9 mouse cellular contexts compared by ENCODE assay signal in the genomic region with DNA sequence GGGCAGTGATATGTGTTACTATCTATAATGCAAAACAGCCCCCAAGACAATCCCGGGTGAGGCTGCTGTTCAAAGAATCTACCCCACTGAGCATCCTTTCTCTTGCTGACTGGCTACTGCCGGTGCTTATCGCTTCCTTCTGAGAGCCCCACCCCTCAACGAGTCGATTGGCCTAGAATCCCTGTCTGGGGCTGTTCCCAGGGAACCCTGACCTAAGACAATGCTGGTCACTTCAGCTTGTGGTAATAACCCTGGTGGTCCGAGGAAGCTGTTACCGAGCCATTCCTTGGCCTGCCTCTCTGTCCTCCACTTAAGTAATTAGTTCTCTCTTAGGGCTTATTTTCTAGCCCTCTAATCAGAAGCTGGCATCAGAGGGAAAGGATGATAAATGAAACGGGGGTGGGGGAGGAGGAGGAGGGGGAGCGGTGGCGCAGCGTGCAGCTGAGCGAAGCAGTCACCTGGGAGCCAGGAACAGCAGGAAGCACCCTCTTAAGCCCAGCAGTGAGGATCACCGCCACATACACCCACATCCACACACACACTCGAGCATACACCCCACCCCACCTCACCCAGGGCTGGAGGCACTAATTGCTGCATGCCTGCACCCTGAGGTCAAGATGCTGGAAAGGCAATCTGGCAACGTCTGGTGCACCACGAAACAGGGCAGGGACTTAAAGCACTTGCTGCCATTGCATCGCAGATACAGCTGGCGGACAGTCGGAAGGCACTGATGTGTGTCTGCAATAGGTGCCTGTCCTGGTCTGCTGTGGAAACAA.
DNase-seq lines count a peak whose midpoint lies in the region; ATAC-seq lines count a peak whose summit lies in the region.
"Had no signal": no experiment of that assay in that cellular context is flagged by ENCODE, and none has a peak within 500 bp of the region (broad histone marks: within the 10 kb centered on the region; RNA-seq: fewer than 3 reads in every experiment).

No protein-coding gene starts in this region.

- WGBS in heart, embryonic 11.5 days (ENCODE audit: insufficient replicate concordance) = 9% methylated on average over 17 of the region's 19 CpGs
- 13% methylated on average over 19 of the region's 19 CpGs for whole genome bisulfite sequencing in intestine, embryonic 16.5 days
- 13% methylated on average over 19 of the region's 19 CpGs for whole genome bisulfite sequencing in stomach, embryonic 14.5 days

- no peak for DNase-seq in heart, adult 11 months
- peak; percentile 7 to 33 for DNase-seq in thymus, postnatal 36 days
- DNase-seq in thymus, postnatal 10 days (ENCODE audit: low spot score in 2 of 2) = no peak
- no peak for DNase-seq in gastrocnemius, postnatal 25 days

- H3K4me1 ChIP-seq in heart, embryonic 11.5 days (ENCODE audit: control insufficient read depth, insufficient read depth, low read length) = peaks cover 3% of the 10 kb centered on the region; the same call in 1 of the 2 replicates
- H3K4me1 ChIP-seq in intestine, embryonic 16.5 days (ENCODE audit: control insufficient read depth, insufficient read depth, low read length) = no peaks in the 10 kb centered on the region
- no peaks in the 10 kb centered on the region for H3K4me1 ChIP-seq in stomach, embryonic 14.5 days (ENCODE audit: control insufficient read depth, insufficient read depth, low read length)

- H3K36me3 ChIP-seq in heart, embryonic 11.5 days (ENCODE audit: control insufficient read depth, insufficient read depth, low read length) = no peaks in the 10 kb centered on the region
- H3K36me3 ChIP-seq in intestine, embryonic 16.5 days (ENCODE audit: control insufficient read depth, insufficient read depth, low read length) = no peaks in the 10 kb centered on the region
- H3K36me3 ChIP-seq in stomach, embryonic 14.5 days (ENCODE audit: control insufficient read depth, insufficient read depth, low read length) = no peaks in the 10 kb centered on the region
- H3K36me3 ChIP-seq: G1E had no signal

- H3K9ac ChIP-seq in heart, embryonic 11.5 days (ENCODE audit: low read depth, low read length) = no peak overlapping the region
- H3K9ac ChIP-seq in intestine, embryonic 16.5 days (ENCODE audit: low read depth, low read length) = no peak overlapping the region
- H3K9ac ChIP-seq in stomach, embryonic 14.5 days (replicated peaks; ENCODE audit: low read depth, low read length) = no peak overlapping the region

- no peak overlapping the region for H3K27ac ChIP-seq in heart, embryonic 11.5 days (ENCODE audit: low read depth, low read length)
- no peak overlapping the region for H3K27ac ChIP-seq in intestine, embryonic 16.5 days (ENCODE audit: low read length)
- no peak overlapping the region for H3K27ac ChIP-seq in stomach, embryonic 14.5 days (ENCODE audit: low read length)

- H3K9me3 ChIP-seq in heart, embryonic 11.5 days (replicated peaks; ENCODE audit: control insufficient read depth, low read length) = no peaks in the 10 kb centered on the region
- H3K9me3 ChIP-seq in intestine, embryonic 16.5 days (ENCODE audit: control insufficient read depth, low read length) = no peaks in the 10 kb centered on the region
- H3K9me3 ChIP-seq in stomach, embryonic 14.5 days (ENCODE audit: control insufficient read depth, low read depth, low read length) = no peaks in the 10 kb centered on the region
- H3K9me3 ChIP-seq: G1E had no signal

- no peak for ATAC-seq in heart, embryonic 11.5 days (replicated peaks; ENCODE audit: insufficient number of reproducible peaks, low FRiP score, low TSS enrichment)
- no peak for ATAC-seq in intestine, embryonic 16.5 days
- ATAC-seq in stomach, embryonic 14.5 days (ENCODE audit: insufficient number of reproducible peaks, insufficient read depth, low FRiP score, low read depth) = no peak
- ATAC-seq in granulocyte monocyte progenitor cell, adult 5-6 weeks (replicated peaks; ENCODE audit: poor library complexity, severe bottlenecking) = no peak

- peak overlapping the region; percentile 59 for H3K4me2 ChIP-seq in heart, embryonic 11.5 days
- peak overlapping the region; percentile 27; the same call in 1 of the 2 replicates for H3K4me2 ChIP-seq in intestine, embryonic 16.5 days (ENCODE audit: low read depth, low read length)
- H3K4me2 ChIP-seq in stomach, embryonic 14.5 days (replicated peaks; ENCODE audit: low read depth, low read length) = peak overlapping the region; percentile 32; the same call in 1 of the 2 replicates

- H3K27me3 ChIP-seq in heart, embryonic 11.5 days (ENCODE audit: control insufficient read depth, insufficient read depth, low read length) = peaks cover 14% of the 10 kb centered on the region
- H3K27me3 ChIP-seq in intestine, embryonic 16.5 days (replicated peaks; ENCODE audit: control insufficient read depth, insufficient read depth, low read length) = no peaks in the 10 kb centered on the region
- H3K27me3 ChIP-seq in stomach, embryonic 14.5 days (ENCODE audit: control insufficient read depth, insufficient read depth, low read length) = no peaks in the 10 kb centered on the region

- H3K4me3 ChIP-seq in heart, embryonic 11.5 days (ENCODE audit: low read depth, low read length) = peak overlapping the region; percentile 26
- no peak overlapping the region for H3K4me3 ChIP-seq in intestine, embryonic 16.5 days (ENCODE audit: low read length)
- no peak overlapping the region for H3K4me3 ChIP-seq in stomach, embryonic 14.5 days (ENCODE audit: low read depth, low read length)

Comparison
In these comparisons a context has a peak if more than half of its experiments do, and no peak if none do; other contexts are left out.
1. DNase-seq: peak in thymus, postnatal 36 days (2 of 2); none in heart, adult 11 months (single experiment), thymus, postnatal 10 days (0 of 2) and gastrocnemius, postnatal 25 days (single experiment).
2. Peak in every context shown above with its lines, with median percentiles within 50 percentile points of each other: H3K4me2 ChIP-seq.